Mouse (Mus musculus) olfactory bulb, adult 2 months (tissue): ENCODE data around the gene Gm45716. TPM values are rescaled to one million over a fixed set of nuclear protein-coding genes. Genes with fewer than 3 reads are reported as not detected.

Experiments used
- H3K27ac ChIP-seq: fragments of 200-500 bp; 2 replicates; pipeline ENCODE4 v1.5.1; 2012; ENCODE audit warnings: low read depth, low read length; ENCODE audit not compliant: insufficient read depth
- H3K4me1 ChIP-seq: fragments of 200-500 bp; 2 replicates; pipeline ENCODE4 v1.6.1; 2012; ENCODE audit warnings: low read length; ENCODE audit not compliant: control insufficient read depth, insufficient read depth
- H3K4me3 ChIP-seq: fragments of 200-500 bp; 2 replicates; pipeline ENCODE4 v1.5.1; 2012; ENCODE audit warnings: mild to moderate bottlenecking, low read depth, low read length, moderate library complexity; ENCODE audit not compliant: insufficient read depth
- CTCF ChIP-seq: fragments of 200-500 bp; IDR thresholded peaks from 2 replicates; pipeline ENCODE4 v1.5.1; 2012; ENCODE audit warnings: low read depth, mild to moderate bottlenecking, low read length, moderate library complexity; ENCODE audit not compliant: insufficient read depth
- POLR2A ChIP-seq: fragments of 200-500 bp; IDR thresholded peaks from 2 replicates; pipeline ENCODE4 v1.6.1; 2012; ENCODE audit warnings: mild to moderate bottlenecking, low read depth, low read length, moderate library complexity; ENCODE audit not compliant: insufficient read depth
- WGBS: fragments of 180-500 bp; shearing (Covaris S2); methylation state at CpG from one replicate; pipeline ENCODE4 v1.1.7; 2018; 5-methylcytosine and 5-hydroxymethylcytosine counted together
- polyA plus RNA-seq: library from polyadenylated mRNA; stranded (reverse); fragments of >200 nt; gene quantifications from 2 replicates; pipeline ENCODE4 v1.2.4, GENCODE M21; 2012; ENCODE audit warnings: low replicate concordance; ENCODE audit not compliant: missing spikeins, insufficient read depth, insufficient read length

Gene Gm45716
- polyA plus RNA-seq, 1 experiment = not detected

- WGBS = 62% methylated on average over 11 of the region's 11 CpGs
- Histone ChIP-seq H3K4me3 (no peak overlapping the region), H3K4me1 (no peaks in the 10 kb centered on the region)
Observed at GRCm38 (mm10) chr11:90195756-90196520, 8.5 kb downstream of the Gm45716 start.

GRCm38 (mm10) chr11:90196521-90197215 is 9.2 kb downstream of the Gm45716 start:
- Histone ChIP-seq H3K4me3 (no peak overlapping the region), H3K27ac (no peak overlapping the region), H3K4me1 (no peaks in the 10 kb centered on the region)
- TF ChIP-seq POLR2A = no peak
- WGBS = 77% methylated on average over 12 of the region's 12 CpGs

More at GRCm38 (mm10) chr11:90195756-90196520, 8.5 kb downstream of the Gm45716 start:
- H3K27ac ChIP-seq = no peak overlapping the region
- TF ChIP-seq POLR2A (no peak), CTCF (no peak)

GRCm38 (mm10) chr11:90198048-90198447 is 10.6 kb downstream of the Gm45716 start:
- no peak overlapping the region for H3K27ac ChIP-seq
- WGBS = 40% methylated on average over 5 of the region's 5 CpGs
- H3K4me3 ChIP-seq = no peak overlapping the region
- H3K4me1 ChIP-seq = no peaks in the 10 kb centered on the region
- TF ChIP-seq CTCF (no peak), POLR2A (no peak)

- no peak overlapping the region for H3K27ac ChIP-seq
Observed at GRCm38 (mm10) chr11:90200826-90201225, 13.3 kb downstream of the Gm45716 start.

GRCm38 (mm10) chr11:90214246-90214645 is 26.8 kb downstream of the Gm45716 start:
- Histone ChIP-seq H3K27ac (no peak overlapping the region), H3K4me1 (no peaks in the 10 kb centered on the region), H3K4me3 (no peak overlapping the region)
- 72% methylated on average over 7 of the region's 7 CpGs for WGBS
- no peak for TF ChIP-seq CTCF
- no peak for TF ChIP-seq POLR2A

More at GRCm38 (mm10) chr11:90200826-90201225, 13.3 kb downstream of the Gm45716 start:
- H3K4me3 ChIP-seq = no peak overlapping the region
- TF ChIP-seq POLR2A = no peak
- no peak for TF ChIP-seq CTCF
- H3K4me1 ChIP-seq = no peaks in the 10 kb centered on the region
- WGBS = 100% methylated on average over 2 of the region's 2 CpGs

- no peak overlapping the region for H3K4me3 ChIP-seq
- H3K4me1 ChIP-seq = no peaks in the 10 kb centered on the region
- WGBS = 84% methylated on average over 6 of the region's 6 CpGs
- no peak overlapping the region for H3K27ac ChIP-seq
- TF ChIP-seq CTCF (no peak), POLR2A (no peak)
Observed at GRCm38 (mm10) chr11:90220022-90220645, 32.7 kb downstream of the Gm45716 start.

GRCm38 (mm10) chr11:90220750-90221149 is 33.3 kb downstream of the Gm45716 start:
- TF ChIP-seq POLR2A (no peak), CTCF (no peak)
- no peak overlapping the region for H3K27ac ChIP-seq
- 61% methylated on average over 2 of the region's 2 CpGs for WGBS
- no peak overlapping the region for H3K4me3 ChIP-seq
- H3K4me1 ChIP-seq = 0 out of 2 replicates have a peak, but pooled peaks cover 4% of the 10 kb centered on the region

GRCm38 (mm10) chr11:90224914-90225470 is 37.5 kb downstream of the Gm45716 start:
- TF ChIP-seq CTCF (no peak), POLR2A (no peak)

More at GRCm38 (mm10) chr11:90224914-90225470, 37.5 kb downstream of the Gm45716 start:
- Histone ChIP-seq H3K4me3 (no peak overlapping the region), H3K4me1 (0 out of 2 replicates have a peak, but pooled peaks cover 5% of the 10 kb centered on the region), H3K27ac (no peak overlapping the region)
- WGBS = 68% methylated on average over 11 of the region's 11 CpGs
